Mouse (Mus musculus): ENCODE measurements around the gene Napa.

Napa gene

DNA sequence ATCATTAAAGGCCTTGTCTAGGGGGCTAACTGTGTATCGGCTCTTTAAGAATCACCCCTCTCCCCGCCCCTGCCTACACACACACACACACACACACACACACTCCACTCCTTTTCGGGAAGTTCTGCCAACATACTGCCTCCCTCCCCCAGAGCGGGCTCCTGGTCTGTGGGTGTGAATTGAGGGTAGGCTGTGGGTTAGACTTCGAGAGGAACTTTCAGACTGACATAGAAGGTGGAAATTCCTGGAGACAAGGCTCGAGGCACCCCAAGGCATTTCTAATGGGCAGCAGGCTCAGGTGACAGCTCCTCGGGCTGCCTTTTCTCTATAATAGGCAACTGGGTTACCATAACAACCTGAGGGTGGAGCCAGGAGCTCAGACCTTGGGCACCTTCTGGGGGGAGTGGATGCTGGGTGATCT, 33.9 kb downstream of the Napa start:
- DNase-seq (ENCODE audit: low spot score): no peak

DNA sequence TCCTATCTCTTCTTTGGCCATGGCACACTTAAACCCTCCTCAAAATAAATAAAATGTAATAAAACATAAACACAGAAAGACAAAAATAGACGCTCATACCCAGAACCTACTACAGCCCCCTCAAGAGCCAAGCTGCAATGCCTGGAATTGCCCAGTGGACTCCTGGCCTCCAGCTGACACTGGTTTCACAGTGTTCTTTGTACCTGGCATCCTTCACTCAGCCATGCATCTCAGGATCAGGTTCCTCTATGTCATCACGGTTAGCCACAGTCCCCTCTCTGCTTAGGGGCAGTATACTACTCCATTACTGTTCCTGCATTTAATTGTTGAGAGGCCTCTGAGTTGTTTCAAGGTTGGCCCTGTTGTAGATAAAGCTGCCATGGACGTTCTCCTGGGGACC, 34.7 kb downstream of the Napa start:
- DNase-seq (ENCODE audit: low spot score): no peak

DNA sequence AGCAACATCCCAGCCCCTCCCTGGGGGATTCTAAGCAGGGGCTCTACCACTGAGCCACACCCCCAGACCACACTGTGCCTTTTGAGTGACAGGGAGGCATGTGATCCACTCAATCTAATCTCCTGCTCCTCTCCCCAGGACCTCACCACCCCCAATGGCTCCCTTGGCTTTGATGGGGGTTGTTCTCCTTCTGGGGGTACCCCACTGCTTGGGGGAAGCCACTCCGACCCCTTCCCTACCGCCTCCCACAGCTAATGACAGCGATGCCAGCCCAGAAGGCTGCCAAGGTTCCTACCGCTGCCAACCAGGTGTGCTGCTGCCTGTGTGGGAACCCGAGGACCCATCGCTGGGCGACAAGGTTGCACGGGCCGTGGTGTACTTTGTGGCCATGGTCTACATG, 35.4 kb downstream of the Napa start:
- no peak for DNase-seq (ENCODE audit: low spot score)

DNA sequence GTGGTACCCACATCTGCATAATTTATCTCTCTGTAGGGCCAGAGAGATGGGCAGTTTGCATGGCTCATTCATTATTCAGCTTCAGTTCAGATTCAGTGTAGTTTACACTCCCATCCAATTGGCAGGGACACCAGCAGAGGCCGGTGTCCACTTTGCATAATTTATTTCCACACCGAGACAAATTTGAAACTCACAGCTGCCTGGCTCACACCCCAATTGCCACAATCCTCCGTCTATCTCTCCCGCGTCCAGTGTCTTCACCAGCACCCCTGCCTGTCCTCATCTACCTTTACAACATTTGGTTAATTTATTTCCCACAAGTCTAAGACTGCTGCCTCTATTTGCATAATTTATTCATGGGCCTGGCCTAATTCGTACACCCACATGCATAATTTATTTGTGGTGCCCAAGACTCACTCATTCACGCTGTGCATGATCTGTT, 36.7 kb downstream of the Napa start:
- DNase-seq (ENCODE audit: low spot score): no peak

DNA sequence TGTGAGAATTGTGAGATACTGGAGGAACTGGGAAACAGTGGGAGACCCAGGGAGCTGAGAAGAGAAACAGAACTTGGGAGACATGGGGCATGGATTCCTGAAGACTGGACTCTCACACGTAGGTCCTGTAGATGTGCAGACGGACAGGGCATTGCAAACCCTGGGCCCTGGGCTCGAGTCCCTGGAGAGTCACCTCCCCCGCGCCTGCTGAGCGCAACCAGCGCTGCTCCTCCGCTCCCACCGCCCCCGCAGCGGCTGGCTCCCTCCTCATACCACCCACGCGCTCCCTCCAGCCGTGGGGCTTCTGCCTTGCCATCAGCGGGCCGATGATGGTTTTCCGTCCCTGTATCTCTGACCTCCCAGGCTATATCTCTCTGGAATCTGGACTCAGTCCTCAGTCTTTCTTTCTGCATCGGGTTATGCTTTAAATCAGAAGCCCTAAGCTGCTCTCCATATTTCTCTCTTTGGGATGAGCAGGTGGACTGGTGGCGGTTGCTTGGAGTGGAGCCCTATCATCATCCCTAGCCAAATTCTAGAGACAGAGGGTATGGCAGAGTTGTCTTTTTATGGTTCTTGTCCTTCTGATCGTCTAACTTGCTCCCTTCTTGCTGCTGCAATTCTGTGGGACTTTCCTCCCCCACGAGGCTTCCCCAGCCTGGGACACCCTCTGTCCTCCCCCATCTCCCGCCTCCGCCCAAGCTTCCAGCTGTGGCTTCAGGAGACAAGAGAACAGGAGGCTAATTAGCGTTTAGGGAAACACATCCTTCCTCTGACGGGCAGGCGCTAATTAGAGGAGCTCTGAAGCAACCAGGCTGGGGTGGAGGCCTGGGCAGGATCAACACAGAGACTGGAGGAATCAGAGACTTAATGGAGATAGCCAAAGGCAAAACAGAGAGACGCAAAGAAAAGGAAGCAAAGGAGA, 48.5 kb downstream of the Napa start:
- DNase-seq (ENCODE audit: low spot score): no peak

DNA sequence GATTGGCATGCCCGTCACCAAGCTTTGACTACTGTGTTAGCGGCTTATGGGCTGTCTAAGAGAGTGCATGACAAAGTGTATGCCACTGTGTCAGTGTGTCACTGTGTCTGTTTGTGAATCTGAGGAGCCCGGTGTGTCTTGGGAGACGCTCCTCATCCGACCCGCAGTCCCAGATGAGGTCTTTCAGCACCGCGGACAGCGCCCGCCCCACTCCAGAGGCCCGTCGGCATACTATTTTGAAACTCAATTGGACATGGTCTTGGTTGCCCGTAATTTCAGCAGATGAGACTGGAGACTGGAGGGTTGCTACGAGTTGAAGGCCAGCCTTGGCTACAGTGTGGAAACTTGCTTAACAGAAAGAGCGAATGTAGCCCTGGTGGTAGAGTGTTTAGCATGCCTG, 49.4 kb downstream of the Napa start:
- peak; percentile 90 for DNase-seq (ENCODE audit: low spot score)

DNA sequence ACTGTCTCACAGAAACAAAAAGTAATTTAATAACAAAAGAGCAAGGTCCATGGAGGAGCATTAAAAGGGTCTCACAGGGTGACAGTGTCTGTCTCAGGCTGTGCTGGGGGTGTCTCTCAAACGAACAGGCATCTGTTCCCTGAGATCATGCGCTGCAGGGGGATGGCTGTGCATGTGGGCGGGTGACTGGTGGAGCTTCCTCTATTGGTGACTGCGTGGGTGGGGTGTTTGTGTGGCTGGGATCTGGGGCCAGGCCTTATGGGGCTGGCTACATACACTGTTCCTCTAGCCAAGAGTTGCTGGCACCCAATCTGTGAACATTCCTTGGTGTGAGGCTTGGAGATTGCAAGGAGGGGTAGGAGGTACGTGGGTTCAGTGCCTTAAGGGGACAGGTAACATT, 51.0 kb downstream of the Napa start:
- DNase-seq (ENCODE audit: low spot score): no peak

DNA sequence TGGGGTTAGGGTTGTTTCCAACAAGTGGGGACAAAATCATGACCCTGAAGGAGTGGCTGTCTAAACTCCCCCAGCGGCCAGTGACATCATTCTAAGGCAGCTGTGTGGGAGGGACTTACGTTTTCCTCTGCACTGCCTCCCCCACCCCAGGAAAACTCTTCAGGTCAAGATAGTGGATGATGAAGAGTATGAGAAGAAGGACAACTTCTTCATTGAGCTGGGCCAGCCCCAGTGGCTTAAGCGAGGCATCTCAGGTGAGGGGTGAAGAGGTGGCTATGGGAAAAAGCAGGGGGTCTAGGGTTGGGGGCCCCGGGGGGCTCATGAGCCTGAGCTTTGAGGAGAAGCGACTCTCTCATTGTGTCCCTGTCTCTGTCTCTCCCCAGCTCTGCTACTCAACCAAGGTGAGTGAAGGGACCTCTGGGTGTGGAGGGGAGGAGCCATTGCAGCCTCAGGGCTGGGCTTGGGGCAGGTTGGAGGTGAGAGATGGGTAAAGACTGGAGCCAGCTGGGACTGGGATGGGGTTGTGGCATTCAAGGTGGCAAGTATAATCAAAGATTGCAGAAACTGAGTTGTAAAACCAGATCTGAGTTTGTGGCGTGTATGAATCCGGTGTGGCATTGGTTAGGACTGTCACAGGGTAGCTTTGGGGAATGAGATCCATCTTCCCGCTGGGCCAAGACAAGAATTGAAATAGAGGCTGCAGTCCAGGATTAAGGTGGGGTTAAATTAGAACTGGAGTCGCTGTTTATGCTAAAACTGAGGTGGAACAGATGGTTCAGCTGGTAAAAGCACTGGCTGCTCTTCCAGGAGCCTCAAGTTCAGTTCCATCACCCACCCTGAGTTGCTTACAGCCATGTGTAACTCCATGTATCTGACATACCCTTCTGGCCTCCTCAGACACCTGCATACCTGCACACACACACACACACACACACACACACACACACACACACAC, 52.2 kb downstream of the Napa start:
- DNase-seq (ENCODE audit: low spot score): no peak

DNA sequence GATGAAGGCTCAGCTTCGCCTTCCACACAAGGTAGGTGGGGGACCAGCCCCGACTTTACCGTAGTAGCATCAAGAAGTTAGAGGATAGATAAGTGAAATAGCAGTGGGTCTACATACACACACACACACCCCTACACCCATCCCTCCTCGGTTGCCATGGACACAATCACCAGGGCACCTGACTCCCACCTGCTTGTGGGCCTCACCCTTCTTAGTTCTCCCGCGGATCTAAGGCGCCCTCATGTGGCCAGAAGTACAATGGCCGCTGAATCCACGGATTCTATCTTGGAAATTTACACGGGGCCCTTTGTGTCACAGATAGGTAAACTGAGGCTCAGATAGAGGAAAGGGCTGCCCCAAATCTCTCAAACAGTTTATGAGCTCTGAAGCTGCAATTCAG, 55.3 kb downstream of the Napa start:
- DNase-seq (ENCODE audit: low spot score): peak; percentile 73

DNA sequence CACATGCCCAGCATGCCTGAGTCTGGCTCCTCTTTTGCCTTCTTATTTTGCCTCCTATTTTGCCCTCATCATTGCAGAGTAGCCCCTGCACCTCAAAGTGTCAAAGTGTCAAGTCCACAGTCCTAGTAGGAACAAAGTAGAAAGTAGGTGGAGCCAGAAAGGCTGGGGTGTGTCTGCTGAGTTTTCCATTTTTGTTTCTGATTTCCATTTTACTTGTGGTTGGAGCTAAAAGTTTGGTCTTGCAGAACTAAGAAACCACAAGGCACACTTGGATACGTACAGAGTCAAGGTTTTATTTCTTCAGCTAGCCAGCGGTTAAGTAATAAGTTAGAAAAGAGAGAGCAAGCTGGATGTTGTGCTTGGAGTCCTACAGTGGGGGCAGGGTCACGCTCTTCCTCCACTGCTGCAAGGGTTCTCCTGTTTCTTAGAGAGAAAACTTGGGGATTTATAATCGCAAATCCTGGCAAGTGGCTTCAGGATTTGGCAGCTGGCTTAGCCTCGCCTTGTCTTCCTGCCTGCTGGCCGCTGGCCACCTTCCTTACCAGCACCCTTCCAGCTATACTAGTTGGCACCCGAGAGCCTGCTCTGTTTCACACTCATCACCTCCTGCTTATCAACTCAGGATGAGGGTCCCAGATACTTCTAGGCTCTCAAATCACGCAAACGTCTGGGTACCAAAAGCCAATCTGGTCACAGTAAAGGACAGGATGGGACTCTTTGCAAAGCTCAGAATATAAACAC, 57.0 kb downstream of the Napa start:
- DNase-seq (ENCODE audit: low spot score): no peak

DNA sequence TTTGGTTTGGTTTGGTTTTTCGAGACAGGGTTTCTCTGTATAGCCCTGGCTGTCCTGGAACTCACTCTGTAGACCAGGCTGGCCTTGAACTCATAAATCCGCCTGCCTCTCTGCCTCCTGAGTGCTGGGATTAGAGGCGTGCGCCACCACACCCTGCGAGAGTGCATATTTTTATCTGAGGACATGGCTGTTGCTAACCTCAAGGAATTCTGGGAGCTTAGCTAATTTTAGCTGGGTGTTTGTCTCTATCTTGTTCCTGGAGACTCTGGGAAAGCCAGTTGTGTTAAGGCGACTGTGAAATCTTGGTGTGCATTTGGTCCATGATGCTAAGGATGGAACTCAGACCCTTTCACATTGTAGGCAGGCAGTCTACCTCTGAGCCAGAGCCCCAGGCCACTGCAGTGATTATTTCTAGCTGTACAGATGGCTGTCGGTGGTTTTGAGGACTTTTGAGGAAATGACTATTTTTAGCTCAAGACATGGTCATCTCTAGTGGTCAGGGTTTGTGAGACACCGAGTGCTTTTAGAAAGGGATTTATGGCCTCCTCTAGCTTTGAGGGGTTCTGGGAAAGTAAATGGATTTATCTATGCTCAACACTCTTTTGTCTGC, 58.0 kb downstream of the Napa start:
- no peak for DNase-seq (ENCODE audit: low spot score)

DNA sequence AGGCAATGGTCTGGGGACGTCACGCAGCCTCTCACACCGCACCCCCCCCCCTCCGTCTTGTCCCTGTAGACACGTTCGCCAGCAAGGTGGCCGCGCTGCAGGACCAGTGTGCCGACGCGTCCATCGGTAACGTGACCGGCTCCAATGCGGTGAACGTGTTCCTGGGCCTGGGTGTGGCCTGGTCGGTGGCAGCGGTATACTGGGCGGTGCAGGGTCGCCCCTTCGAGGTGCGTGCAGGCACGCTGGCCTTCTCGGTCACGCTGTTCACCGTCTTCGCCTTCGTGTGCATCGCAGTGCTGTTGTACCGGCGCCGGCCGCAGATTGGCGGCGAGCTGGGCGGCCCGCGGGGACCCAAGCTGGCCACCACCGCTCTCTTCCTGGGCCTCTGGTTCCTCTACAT, 60.5 kb downstream of the Napa start:
- DNase-seq (ENCODE audit: low spot score): no peak

DNA sequence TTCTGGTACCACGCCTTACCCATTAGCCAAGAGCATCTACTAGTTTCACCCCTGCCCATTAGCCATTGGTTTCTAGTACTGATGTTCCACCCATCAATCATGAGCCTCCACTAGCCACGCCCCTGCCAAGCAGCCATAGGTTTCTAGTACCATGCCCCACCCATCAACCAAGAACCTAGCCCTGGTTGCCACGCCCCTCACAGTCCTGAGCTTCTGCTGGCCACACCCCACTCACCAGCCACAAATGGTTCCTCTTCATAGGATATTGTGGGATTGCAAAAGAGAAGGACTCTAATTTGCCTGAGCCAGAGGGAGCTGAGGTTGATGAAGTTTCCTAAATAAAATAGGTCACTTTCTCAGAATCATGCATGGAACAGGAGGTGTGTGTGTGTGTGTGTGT, 62.4 kb downstream of the Napa start:
- no peak for DNase-seq (ENCODE audit: low spot score)

DNA sequence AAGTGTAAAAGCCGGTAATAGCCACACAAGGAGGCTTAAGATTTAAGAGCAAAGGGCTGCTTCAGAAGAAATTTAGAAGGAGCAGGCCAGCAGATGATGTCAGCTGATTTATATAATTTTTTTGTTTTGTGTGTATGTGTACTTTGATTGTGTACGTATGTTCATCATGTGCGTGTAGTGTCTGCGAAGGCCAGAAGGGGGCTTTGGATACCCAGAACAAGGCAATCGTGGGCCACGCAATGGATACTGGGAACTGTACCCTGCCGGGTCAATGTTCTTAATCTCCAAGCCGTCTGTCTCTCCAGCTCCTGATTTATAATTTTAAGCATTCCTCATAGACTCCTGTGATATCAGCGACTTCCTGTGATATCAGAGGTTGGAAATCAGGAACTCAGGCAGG, 63.0 kb downstream of the Napa start:
- DNase-seq (ENCODE audit: low spot score): no peak

DNA sequence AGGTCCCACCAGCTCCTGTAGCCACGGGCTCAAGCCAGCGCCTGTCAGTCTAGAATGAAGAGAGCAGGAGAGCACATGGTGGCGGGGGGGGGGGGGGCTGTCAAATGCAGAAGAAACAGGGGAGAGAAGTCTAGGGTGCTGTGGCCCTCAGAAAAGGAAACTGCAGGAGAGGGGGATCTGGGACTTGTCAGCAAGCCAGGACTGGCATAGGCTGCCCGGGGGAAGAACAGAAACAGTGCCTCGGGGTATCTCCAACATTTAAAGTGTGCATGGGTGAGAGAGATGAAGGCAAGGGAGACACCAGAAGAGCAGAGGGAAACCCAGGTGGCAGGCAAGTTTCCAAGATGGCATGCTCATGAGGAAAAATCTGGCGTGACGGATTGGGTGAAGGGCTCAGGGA, 63.8 kb downstream of the Napa start:
- DNase-seq (ENCODE audit: low spot score): no peak

Data from testis, postnatal 10 days (tissue).